Mouse (Mus musculus): ENCODE measurements around the gene Dnaja4. TPM values are rescaled to one million over a fixed set of nuclear protein-coding genes. Genes with fewer than 3 reads are reported as not detected.
A peak's percentile ranks its signal among the peaks of the same experiment; 100 is the strongest.

The Dnaja4 gene
- polyA plus RNA-seq, 1 experiment = 129 TPM

- Histone ChIP-seq H3K36me3 (ENCODE audit: control insufficient read depth, insufficient read depth, low read length) (no peaks in the 10 kb centered on the region), H3K27ac (ENCODE audit: control insufficient read depth, insufficient read depth, low read depth, low read length) (peak overlapping the region; percentile 79), H3K4me3 (ENCODE audit: control insufficient read depth, low read depth, low read length) (no peak overlapping the region), H3K27me3 (ENCODE audit: control insufficient read depth, insufficient read depth, low read length) (no peaks in the 10 kb centered on the region), H3K4me1 (ENCODE audit: control insufficient read depth, insufficient read depth, low read length) (peaks cover 9% of the 10 kb centered on the region)
- TF ChIP-seq POLR2A (IDR thresholded peaks at IDR 0.05; ENCODE audit: control insufficient read depth, low read depth, low read length) (no peak; the same call in 1 of the 2 replicates), CTCF (IDR thresholded peaks at IDR 0.05; ENCODE audit: control insufficient read depth, insufficient read depth, insufficient replicate concordance, low read depth, low read length) (no peak)
These were observed 34.3 kb upstream of the Dnaja4 start for GRCm38 (mm10) chr9:54664358-54664757.

- Histone ChIP-seq H3K27me3 (ENCODE audit: control insufficient read depth, insufficient read depth, low read length) (no peaks in the 10 kb centered on the region), H3K27ac (ENCODE audit: control insufficient read depth, insufficient read depth, low read depth, low read length) (peak overlapping the region; percentile 49; the same call in 1 of the 2 replicates), H3K4me3 (ENCODE audit: control insufficient read depth, low read depth, low read length) (no peak overlapping the region), H3K36me3 (ENCODE audit: control insufficient read depth, insufficient read depth, low read length) (no peaks in the 10 kb centered on the region), H3K4me1 (ENCODE audit: control insufficient read depth, insufficient read depth, low read length) (peaks cover 9% of the 10 kb centered on the region)
- TF ChIP-seq CTCF (IDR thresholded peaks at IDR 0.05; ENCODE audit: control insufficient read depth, insufficient read depth, insufficient replicate concordance, low read depth, low read length) = no peak
- no peak for TF ChIP-seq POLR2A (IDR thresholded peaks at IDR 0.05; ENCODE audit: control insufficient read depth, low read depth, low read length)
These were observed 32.6 kb upstream of the Dnaja4 start for GRCm38 (mm10) chr9:54666116-54666515.

- no peaks in the 10 kb centered on the region for H3K27me3 ChIP-seq (ENCODE audit: control insufficient read depth, insufficient read depth, low read length)
- no peak for TF ChIP-seq POLR2A (IDR thresholded peaks at IDR 0.05; ENCODE audit: control insufficient read depth, low read depth, low read length)
- no peak for TF ChIP-seq CTCF (IDR thresholded peaks at IDR 0.05; ENCODE audit: control insufficient read depth, insufficient read depth, insufficient replicate concordance, low read depth, low read length)
- peaks cover 12% of the 10 kb centered on the region for H3K4me1 ChIP-seq (ENCODE audit: control insufficient read depth, insufficient read depth, low read length)
- H3K4me3 ChIP-seq (ENCODE audit: control insufficient read depth, low read depth, low read length) = no peak overlapping the region
- no peaks in the 10 kb centered on the region for H3K36me3 ChIP-seq (ENCODE audit: control insufficient read depth, insufficient read depth, low read length)
- peak overlapping the region; percentile 52 for H3K27ac ChIP-seq (ENCODE audit: control insufficient read depth, insufficient read depth, low read depth, low read length)
These were observed 30.2 kb upstream of the Dnaja4 start for GRCm38 (mm10) chr9:54668455-54668854.

- Histone ChIP-seq H3K36me3 (ENCODE audit: control insufficient read depth, insufficient read depth, low read length) (no peaks in the 10 kb centered on the region), H3K4me3 (ENCODE audit: control insufficient read depth, low read depth, low read length) (peak overlapping the region; percentile 22), H3K27me3 (ENCODE audit: control insufficient read depth, insufficient read depth, low read length) (no peaks in the 10 kb centered on the region), H3K27ac (ENCODE audit: control insufficient read depth, insufficient read depth, low read depth, low read length) (peak overlapping the region; percentile 54), H3K4me1 (ENCODE audit: control insufficient read depth, insufficient read depth, low read length) (peaks cover 2% of the 10 kb centered on the region; the same call in 1 of the 2 replicates)
- no peak for TF ChIP-seq CTCF (IDR thresholded peaks at IDR 0.05; ENCODE audit: control insufficient read depth, insufficient read depth, insufficient replicate concordance, low read depth, low read length)
- peak; percentile 60; the same call in 1 of the 2 replicates for TF ChIP-seq POLR2A (IDR thresholded peaks at IDR 0.05; ENCODE audit: control insufficient read depth, low read depth, low read length)
These were observed 26.7 kb upstream of the Dnaja4 start for GRCm38 (mm10) chr9:54671962-54672361.

GRCm38 (mm10) chr9:54673887-54674286 lies 24.8 kb upstream of the Dnaja4 start:
- H3K27me3 ChIP-seq (ENCODE audit: control insufficient read depth, insufficient read depth, low read length) = no peaks in the 10 kb centered on the region
- no peak overlapping the region for H3K27ac ChIP-seq (ENCODE audit: control insufficient read depth, insufficient read depth, low read depth, low read length)
- no peak overlapping the region; the same call in 1 of the 2 replicates for H3K4me3 ChIP-seq (ENCODE audit: control insufficient read depth, low read depth, low read length)
- H3K36me3 ChIP-seq (ENCODE audit: control insufficient read depth, insufficient read depth, low read length) = no peaks in the 10 kb centered on the region
- TF ChIP-seq CTCF (IDR thresholded peaks at IDR 0.05; ENCODE audit: control insufficient read depth, insufficient read depth, insufficient replicate concordance, low read depth, low read length) = no peak
- H3K4me1 ChIP-seq (ENCODE audit: control insufficient read depth, insufficient read depth, low read length) = peaks cover 2% of the 10 kb centered on the region; the same call in 1 of the 2 replicates

- H3K27me3 ChIP-seq (ENCODE audit: control insufficient read depth, insufficient read depth, low read length) = no peaks in the 10 kb centered on the region
- no peak for TF ChIP-seq POLR2A (IDR thresholded peaks at IDR 0.05; ENCODE audit: control insufficient read depth, low read depth, low read length)
- peak; percentile 77 for TF ChIP-seq CTCF (IDR thresholded peaks at IDR 0.05; ENCODE audit: control insufficient read depth, insufficient read depth, insufficient replicate concordance, low read depth, low read length)
- H3K27ac ChIP-seq (ENCODE audit: control insufficient read depth, insufficient read depth, low read depth, low read length) = no peak overlapping the region
- no peaks in the 10 kb centered on the region for H3K36me3 ChIP-seq (ENCODE audit: control insufficient read depth, insufficient read depth, low read length)
- peaks cover 2% of the 10 kb centered on the region; the same call in 1 of the 2 replicates for H3K4me1 ChIP-seq (ENCODE audit: control insufficient read depth, insufficient read depth, low read length)
- H3K4me3 ChIP-seq (ENCODE audit: control insufficient read depth, low read depth, low read length) = peak overlapping the region; percentile 74
These were observed 22.1 kb upstream of the Dnaja4 start for GRCm38 (mm10) chr9:54676531-54676986.

GRCm38 (mm10) chr9:54682846-54683245 lies 15.8 kb upstream of the Dnaja4 start:
- Histone ChIP-seq H3K4me3 (ENCODE audit: control insufficient read depth, low read depth, low read length) (no peak overlapping the region), H3K27me3 (ENCODE audit: control insufficient read depth, insufficient read depth, low read length) (no peaks in the 10 kb centered on the region), H3K27ac (ENCODE audit: control insufficient read depth, insufficient read depth, low read depth, low read length) (no peak overlapping the region), H3K4me1 (ENCODE audit: control insufficient read depth, insufficient read depth, low read length) (peaks cover 3% of the 10 kb centered on the region; the same call in 1 of the 2 replicates), H3K36me3 (ENCODE audit: control insufficient read depth, insufficient read depth, low read length) (no peaks in the 10 kb centered on the region)
- TF ChIP-seq POLR2A (IDR thresholded peaks at IDR 0.05; ENCODE audit: control insufficient read depth, low read depth, low read length) = no peak
- TF ChIP-seq CTCF (IDR thresholded peaks at IDR 0.05; ENCODE audit: control insufficient read depth, insufficient read depth, insufficient replicate concordance, low read depth, low read length) = no peak
